Mouse (Mus musculus) kidney, adult 9 months (tissue): Measurements from ENCODE around the gene Plin4.

Experiments used
- DNase-seq: peaks from one replicate; pipeline ENCODE4 v3.0.0; 2022

The Plin4 gene

DNA sequence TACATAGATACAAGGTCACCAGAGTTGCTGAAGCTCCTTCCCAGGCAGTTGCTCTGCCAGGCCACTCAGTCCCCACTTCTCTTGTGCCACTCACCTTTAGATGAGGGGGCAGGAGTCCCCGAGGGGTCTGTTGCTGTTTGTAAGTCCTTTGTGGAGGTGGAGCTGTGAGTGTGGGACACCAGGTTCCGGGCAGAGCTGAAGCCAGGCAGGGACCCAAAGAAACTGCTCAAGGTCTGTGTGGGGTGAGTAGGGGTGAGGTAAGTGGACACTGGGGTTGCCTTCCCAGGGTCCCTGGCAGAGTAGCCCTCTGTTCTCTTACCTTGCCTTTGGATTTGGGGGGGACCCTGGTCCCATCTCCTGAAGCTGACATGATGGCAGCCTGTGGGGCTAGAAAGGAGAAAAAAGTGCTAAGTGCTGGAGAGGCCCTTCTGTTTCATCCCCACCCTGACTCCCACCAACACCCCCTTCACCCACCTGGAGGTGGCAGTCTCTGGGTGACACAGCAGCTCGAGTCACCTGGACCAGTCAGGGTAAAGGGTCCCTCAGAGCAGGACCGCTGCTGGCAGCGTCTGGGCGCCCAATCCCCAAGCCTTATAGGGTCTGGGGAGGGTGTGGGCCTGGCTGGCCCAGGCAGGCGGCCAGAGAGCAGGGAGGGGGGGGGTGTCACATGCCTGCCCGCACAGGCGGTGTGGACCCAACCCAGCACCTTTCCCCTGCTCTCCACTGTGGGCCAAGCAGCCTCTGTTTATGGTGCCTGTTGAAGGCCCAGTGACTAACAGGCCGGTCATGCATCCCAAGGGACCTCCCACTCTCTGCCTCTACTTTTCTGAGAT lies at the start of gene Plin4:
Gene Plin4, minus strand, starts transcription at position 585 of the 833 bp plus-strand sequence.
- DNase-seq, result no peak

DNA sequence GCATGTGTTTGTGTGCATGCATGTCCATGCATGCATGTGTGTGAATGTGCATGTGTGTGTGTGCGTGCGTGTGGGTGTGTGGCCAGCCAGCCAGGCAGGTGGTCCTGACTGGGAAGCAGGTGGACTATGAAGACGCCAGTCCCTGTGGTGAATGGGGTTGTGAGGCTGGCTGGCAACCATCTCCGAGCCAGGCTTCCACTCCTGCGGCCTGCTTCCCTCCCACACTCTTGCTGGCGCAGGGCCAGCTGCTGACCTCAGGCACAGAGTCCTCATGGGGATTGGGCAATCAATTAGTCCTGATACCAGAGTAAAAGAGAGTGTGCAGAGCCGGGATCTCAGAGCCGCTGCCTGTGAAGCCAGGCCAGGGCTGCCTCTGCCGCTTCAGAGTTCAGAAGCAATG lies 44.0 kb upstream of the Plin4 start:
- DNase-seq, result no peak

DNA sequence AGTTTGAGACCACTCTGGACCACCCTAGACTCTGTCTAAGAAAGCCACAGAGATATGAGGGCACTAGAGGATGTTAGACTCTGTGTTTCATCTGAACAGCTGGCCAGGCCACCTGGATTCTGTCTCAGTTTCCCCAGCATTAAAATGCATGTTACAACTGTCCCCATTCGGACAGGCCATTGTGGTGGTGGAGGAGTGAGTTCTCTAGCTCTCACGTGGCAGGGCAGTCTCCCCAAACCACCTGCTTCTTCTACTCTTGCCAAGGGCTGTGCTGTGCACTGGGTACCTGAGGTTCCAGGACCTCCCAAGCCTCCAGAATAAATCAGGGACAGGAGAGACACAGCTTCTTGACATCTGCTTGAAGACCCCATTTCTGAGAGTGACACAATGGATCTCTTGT lies 40.3 kb upstream of the Plin4 start:
- no peak for DNase-seq

DNA sequence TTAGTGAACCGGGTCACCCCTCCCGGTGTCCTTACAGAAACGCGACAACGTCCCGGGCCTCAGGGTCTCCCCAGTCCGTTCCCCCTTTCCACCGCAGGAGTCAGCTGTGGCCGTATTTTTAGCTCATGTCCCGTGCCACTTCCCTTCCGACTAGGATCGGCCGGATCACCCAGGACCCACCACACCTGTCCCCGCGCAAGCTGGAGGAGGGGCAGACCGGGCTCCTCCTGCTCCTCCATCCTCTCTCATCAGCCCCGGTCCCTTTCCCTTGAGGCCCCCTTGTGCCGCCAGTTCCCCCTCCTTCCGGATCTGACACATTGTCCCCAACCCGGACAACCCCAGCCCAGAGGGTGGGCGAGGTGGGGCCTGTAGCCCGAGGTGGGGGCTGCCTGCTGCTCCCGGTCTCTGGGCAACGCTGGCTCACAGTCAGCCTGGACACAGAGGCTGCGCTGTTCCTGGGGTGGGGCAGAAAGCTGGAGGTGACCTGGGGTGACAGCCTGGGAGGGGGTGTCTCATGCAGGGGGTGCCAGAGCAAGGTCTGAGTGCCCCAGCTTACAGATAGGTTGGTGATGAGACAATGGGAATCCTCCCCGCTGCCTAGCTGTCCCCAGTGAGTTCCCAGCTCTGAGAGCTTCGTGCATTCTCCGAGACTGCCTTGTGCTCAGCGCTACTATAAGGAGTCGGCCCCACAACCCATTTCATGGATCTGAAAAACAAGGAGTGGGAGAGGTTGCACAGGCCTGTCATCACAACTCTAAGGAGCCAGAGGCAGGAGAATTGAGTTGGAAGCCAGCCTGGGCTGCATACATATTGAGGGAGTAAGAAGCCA lies 39.4 kb upstream of the Plin4 start:
- no peak for DNase-seq

DNA sequence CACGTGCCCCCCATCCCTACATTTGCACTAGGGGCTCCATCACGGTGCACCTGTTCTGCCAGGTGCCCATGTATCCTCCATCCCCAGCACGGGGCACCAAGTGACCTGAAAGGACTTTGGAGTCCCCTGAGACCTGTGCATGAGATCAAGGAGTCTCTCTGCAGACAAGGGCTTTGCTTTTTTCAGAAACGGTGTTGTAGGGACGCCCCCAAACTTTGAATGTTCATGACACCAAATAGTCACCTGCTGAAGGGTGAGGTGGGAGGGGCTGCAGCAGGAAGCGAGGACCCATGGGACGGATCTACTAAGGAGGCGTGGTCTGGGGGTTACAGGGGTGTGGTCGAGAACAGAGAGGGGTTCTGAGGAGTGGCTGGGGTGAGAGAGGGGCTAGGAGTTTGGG lies 38.7 kb upstream of the Plin4 start:
- no peak for DNase-seq

DNA sequence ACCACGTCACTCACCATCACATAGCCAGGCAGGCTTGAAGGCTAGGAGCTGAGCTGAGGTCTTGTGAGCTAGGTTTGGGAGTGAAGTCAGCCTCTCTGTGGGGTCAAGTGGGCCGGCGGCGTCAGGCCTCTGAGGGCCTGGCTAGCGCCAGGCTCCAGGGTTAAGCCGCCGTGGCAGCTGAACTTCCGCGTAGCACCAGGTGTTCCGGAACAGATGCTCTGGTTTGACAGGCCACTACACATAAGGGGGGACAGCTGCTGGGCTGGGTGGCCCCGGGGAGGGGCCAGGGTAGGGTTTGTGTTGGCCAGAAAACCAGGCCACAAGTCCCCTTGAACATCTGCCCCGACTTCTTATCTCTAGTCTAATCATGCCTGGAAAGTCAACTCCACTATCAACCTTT lies 37.8 kb upstream of the Plin4 start:
- no peak for DNase-seq

DNA sequence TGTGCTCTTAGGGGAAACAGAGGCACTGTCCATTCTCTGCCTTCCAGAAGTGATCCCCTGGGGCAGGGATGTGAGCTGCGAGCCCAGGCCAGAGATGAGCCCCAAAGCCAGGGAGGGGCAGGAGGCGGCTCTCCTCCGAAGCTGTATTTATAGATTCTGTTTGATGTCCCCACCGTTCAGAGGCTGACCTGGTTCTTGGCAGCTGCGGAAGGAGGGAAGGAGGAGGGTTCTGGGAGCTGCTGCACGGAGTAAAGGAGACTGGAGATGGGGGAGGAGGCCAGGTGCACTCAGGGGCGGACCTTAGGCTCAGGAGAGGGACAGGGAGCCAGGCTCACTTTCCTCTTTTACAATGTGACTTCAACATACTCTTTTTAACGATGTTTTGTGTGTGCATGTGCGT lies 36.5 kb upstream of the Plin4 start:
- DNase-seq, result no peak

DNA sequence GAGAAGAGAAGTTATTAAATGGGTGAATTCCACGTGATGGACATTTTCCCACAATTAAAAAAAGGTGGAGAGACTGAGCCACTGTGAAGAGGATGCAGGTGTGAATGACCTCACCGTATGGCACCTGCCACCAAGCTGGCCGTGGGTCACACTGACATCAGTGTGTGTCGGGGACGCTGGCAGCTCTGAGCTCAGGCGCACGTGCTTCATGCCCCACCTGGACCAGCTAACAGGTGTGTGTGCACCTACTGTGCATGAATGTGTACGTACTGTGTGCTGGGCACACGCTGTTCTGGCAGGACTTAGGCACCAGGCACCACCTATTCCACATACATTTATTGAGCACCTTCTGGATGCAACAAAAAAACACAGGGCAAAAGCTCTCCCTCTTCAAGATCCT lies 34.9 kb upstream of the Plin4 start:
- DNase-seq, result no peak

DNA sequence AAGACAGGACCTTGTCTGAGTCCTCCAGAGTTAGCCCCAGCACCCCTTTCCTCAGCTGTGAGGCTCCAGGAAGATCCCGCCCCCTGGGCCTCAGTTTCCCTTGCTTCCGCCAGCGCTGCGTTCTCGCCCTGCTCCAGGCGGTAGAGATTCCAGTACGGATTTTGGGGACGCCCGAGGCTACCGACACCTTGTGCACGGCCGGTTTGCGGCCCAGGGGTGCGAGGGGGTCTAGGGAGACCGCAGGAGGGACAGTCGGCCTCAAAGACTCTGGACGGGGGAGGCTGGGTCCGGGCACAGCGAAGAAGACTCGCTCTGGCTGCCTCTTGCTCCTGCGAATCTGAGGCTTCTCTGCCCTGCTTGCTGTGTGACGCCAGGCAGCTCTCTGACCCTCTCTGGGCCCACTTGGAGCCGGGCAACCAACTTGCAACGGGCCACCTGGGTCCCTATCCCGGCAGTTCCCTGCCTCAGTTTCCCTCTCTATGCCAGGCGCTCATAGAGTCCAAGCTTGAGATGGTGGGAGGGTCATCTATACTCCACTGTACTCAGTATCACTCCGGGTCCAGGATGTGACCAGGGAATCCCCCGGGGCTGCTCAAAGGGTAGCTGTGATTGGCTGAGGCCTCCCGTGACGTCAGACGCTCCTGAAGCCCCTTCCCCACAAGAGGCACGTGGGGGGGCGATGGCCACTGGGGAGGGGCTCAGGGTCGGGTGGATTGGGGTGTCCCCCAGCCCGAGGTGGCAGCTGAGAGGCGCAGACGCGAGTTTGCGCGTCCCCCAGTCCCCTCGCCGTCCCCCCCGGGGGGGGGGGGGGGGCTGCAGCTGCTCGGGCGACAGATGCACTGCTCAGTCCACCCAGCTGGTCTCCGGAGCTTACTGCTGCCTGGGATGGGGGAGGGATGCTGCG lies 32.4 kb upstream of the Plin4 start:
- no peak for DNase-seq

DNA sequence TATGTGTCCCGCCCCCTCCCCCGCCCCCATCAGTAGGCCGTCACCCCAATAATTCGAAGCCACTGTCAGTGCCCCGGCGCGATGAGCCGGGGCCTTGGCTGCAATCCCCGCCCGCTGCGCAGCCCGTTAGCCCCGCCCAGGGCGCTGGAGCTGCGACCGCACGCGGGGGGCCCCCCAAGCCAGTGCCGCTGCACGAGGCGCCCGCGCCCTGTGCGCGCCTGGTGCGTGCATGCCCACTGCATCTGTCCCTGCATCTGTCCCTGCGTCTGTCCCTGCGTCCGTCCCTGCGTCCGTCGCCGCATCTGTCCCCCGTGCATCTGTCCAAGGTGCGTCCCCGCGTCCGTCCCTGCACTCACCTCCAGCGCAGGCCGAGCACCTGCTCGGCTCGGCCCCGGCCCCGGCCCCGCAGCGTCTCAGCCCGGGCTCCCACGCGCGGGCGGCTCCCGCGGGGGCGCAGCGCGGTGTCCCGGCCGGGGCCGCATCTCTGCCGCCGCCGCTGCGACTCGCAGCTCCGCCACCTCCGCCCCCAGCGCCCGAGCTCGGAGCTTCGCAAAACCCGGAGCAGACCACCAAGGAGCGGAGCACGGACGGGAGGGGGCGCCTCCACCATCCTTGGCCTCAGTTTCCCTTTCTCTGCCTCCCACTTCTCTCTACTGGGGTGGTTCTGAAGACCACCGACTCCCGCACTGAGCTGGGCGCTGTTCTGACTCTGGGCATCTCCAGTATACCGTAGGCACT lies 30.4 kb upstream of the Plin4 start, which contains the start of gene Sema6b:
Gene Sema6b, minus strand, starts transcription at position 486 of the 738 bp plus-strand sequence.
- DNase-seq, result no peak

DNA sequence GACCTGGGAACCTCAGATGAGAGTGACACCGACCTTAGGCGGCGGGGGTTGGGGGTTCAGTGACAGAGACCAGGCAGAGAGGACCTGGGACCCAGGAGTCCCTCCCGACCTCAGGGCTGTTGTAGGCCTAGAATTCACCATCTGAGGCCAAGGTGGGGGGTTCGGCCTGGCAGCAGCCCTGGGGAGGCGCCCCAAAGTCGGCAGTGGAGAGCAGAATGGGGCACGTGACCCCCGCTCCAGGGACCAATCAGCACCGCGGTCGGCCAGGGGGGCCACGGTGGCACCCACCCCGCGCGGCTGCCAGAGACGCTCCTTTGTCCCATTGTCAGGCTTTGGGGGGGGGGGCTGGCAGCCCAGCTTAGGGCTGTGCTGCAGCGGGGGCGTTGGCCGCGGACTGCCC lies 29.8 kb upstream of the Plin4 start:
- no peak for DNase-seq

DNA sequence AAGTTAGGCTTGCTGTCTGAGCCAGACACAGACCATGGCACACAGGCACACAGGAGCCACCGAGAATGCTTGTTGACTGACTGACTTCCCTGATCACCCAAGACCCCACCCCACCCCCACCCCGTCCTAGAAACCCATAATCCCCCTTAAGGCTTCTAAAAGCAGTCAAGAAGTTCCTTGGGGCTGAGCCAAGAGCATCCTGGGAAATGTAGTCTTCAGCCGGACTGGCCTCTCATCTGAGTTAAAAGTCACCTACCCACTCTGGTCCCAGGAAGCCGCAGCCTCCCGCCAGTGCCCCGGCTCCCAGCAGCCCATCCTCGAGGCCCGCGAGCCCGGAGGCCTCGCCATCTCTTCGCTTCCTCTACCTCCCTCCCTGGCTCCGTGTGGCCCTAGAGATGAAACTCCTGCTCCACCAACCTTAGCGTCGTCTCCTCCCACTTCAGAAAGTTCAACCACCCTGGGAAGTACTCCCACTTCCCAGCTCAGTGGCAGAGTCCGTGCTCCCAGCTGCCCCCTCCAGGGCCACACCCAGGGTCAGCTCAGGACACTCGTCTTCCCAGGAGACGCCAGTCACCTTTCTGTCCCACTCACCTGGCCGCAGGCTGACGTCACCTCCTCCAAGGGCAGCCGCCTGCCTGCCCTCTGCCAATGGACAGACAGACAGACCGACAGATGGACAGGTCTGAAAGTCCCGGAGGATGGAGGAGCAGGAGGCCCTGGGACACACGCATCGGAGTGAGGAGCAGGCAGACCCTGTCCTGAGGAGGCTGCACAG lies 28.4 kb upstream of the Plin4 start:
- DNase-seq, result no peak

DNA sequence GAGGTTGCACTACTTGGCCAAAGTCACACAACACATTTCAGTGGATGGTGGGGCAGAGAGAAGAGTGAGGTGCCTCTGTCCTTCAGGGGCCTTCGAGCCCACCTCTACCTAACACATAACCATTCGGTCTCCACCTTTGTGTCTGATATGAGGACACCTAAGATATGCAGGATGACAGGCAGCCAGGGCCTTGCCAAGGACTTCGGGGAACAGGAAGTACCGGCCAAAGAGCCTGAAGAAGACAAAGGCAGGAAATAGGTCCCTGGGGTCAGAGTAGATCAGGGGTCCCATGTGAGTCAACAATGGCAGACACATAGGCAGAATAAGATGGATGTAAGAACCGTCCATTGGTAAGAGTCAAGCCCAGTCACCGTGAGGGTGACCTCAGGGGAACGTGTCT lies 27.0 kb upstream of the Plin4 start:
- DNase-seq, result no peak

DNA sequence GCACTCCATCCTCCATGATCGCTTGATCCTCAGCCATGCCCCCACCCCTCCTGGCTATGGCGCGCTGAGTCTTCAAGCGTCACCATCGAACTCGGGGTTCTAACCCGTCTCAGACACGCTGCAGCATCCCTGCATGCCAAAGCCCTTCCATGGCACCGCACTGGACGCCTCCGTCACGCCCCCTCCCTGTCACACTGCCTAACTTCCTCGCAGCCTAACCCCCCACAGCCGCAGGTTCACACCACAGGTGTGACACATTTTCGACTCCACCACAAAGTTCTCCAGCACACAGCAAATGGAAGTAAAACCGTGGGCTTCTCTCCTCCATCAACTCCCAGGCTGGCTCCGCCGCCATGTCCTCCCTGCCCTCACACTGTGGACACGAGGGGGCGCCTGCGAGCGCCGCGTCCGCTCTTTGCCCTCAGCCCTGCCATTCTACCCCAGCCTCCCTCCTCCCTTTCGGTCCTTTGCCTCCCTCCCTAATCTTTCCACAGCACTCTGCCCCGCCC lies 24.9 kb upstream of the Plin4 start:
- DNase-seq, result peak; percentile 74

DNA sequence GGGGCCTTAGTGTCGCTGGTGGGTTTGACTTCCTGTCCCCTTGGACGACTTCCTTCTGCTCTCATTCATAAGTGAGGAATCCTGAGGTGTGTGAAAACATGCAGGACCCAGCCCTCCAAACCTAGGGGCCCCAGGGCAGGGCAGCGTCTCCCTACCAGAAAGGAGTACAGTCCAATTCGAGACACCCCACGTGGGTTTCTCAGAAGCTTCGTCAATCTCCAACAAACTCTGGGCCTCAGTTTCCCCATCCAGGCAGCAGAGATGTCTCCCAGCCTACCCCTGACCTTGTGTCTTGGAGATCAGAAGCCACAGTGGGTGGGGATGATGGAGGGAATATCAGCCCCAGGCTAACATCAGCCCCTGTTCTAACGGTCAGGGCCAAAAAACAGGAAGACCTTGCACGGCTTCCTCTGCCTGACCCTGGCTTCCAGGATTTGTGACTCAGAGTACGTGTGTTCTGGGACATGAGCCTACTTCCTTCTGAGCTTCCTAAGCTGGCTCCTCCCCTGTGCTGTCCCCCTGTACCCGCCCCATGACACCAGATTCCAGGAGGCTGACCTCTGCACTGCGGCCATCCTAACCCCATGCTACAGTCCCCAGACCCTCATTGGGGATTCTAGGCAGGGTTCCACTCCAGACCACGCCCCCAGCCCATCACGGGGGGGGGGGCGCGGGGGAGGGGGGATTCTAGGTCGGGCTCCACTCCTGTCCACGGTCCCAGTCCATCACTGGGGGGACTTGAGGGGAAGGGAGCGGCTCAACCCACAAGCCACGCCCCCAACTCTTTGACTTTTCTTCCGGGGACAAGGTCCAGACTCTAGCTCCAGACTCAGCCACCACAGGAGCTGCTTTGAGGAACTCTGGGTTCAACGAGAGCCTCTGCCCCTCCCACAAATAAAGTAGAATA lies 24.1 kb upstream of the Plin4 start:
- peak; percentile 81 for DNase-seq

DNA sequence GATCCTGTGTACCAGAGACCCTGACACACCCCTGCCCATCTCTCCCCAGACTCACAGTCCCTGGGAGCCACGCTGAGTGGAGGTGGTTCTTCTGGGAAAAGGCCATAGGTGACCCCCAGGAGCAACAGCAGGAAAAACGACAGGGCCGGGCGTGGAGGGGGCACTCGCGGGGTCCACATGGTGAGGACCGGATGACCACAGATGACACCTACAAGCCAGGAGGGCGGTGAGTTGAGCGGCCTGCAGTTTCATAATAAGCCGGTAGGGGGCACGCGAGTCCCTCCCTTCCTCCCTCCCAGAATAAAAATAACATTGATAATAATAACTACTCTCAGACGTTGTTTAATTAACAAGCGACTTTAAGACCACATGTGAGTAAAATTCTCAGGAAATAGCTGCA lies 23.1 kb upstream of the Plin4 start:
- peak; percentile 79 for DNase-seq

DNA sequence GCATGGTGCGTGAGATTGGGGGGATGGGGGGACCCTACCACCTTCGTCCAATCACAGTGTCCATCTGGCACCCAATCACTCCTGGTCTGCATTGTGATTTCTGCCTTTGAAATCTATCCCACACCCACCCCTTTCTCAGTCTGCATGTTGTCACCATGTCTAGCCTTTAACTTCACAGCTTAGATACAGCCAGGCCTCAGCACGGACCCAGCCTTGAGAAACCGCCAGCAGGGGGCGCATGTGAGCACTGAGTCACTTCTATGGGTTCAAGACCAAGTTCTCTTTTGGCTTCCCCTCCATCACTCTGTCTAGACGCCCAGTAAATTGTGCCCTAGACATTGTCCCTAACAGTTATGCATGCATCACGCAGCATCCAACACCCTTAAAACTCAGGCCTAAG lies 22.2 kb upstream of the Plin4 start:
- DNase-seq, result peak; percentile 76

DNA sequence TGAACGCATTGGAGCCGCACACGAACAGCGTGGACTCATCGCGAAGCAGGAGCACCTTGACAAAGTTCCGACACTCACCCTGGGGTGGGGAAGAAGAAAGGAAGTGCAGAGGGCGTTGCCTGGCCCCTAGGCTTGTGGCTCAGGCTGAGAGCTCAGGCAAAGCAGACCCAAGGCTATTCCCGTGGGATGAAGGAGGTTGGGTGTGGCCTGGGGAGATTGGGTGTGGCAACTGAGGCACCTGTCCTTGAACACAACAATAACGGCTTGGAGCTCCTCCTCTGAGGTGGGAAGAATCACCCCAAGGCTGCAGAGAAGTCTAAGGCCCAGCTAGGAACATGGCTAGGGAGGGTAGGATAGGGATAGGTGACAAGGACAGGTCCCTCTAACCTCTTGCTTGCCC lies 21.5 kb upstream of the Plin4 start:
- no peak for DNase-seq

DNA sequence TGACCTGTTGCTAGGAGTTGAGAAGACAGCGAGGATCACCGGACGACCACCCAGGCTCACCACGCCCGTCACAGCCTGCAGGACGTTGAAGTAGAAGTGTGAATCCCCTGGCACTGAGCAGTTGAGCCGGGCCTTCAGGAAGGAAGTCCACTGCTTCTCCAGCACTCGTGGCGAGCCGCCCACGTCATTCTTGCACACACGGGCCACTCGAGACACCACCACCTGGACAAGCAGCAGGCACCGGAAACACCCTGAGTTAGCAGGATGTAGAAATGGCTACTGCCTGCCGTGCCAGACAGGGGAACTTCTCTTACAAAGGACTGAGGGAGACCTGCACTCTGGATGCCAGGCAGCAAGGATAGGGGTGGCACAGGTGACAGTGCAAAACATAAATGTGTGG lies 18.6 kb upstream of the Plin4 start:
- no peak for DNase-seq

DNA sequence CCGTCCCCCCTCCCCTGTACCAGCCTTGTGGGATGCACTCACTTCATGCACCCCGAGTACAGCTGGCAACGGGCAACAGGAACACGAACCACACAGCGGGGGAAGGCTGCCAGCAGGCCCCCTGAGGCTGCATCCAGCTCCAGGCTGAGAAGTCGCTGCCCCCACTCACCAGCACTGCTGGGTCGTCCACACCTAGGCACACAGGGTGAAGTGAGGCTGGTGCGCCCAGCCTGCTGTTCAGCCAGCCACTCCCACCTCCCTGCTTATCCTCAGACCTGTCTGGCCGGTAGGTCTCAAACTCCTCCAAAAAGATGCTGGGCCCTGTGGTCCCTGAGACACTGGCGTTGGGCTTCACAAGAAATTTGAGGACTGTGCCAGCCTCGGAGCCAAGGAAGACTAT lies 16.6 kb upstream of the Plin4 start:
- DNase-seq, result no peak
